Mouse (Mus musculus) midbrain, embryonic 15.5 days (tissue): ENCODE measurements around the gene Tnfrsf19. TPM values are rescaled to one million over a fixed set of nuclear protein-coding genes. Genes with fewer than 3 reads are reported as not detected.

ENCODE experiments used
- ATAC-seq: fragments of 200-750 bp; cut with Nextera tagmentation; replicated peaks from 2 replicates; pipeline ENCODE4 v1.8.0; 2017; ENCODE audit warnings: moderate TSS enrichment
- H3K27ac ChIP-seq: fragments of 300-500 bp; sonication (generic); 2 replicates; pipeline ENCODE4 v1.5.1; 2015; ENCODE audit warnings: mild to moderate bottlenecking, inconsistent platforms
- H3K27me3 ChIP-seq: fragments of 300-500 bp; sonication (generic); replicated peaks from 2 replicates; pipeline ENCODE4 v1.6.1; 2015; ENCODE audit warnings: inconsistent platforms
- H3K36me3 ChIP-seq: fragments of 300-500 bp; sonication (generic); replicated peaks from 2 replicates; pipeline ENCODE4 v1.6.1; 2015; ENCODE audit warnings: inconsistent platforms
- H3K4me1 ChIP-seq: fragments of 300-500 bp; sonication (generic); 2 replicates; pipeline ENCODE4 v1.6.1; 2015; ENCODE audit warnings: inconsistent platforms
- H3K4me2 ChIP-seq: fragments of 300-500 bp; sonication (generic); 2 replicates; pipeline ENCODE4 v1.6.1; 2015; ENCODE audit warnings: inconsistent platforms, mild to moderate bottlenecking, moderate library complexity
- H3K4me3 ChIP-seq: fragments of 300-500 bp; sonication (generic); 2 replicates; pipeline ENCODE4 v1.5.1; 2015; ENCODE audit warnings: mild to moderate bottlenecking, inconsistent platforms
- H3K9ac ChIP-seq: fragments of 300-500 bp; sonication (generic); 2 replicates; pipeline ENCODE4 v1.6.1; 2015; ENCODE audit warnings: mild to moderate bottlenecking, inconsistent platforms
- H3K9me3 ChIP-seq: fragments of 300-500 bp; sonication (generic); 2 replicates; pipeline ENCODE4 v1.6.1; 2016; ENCODE audit warnings: inconsistent platforms
- WGBS: fragments of 180-500 bp; shearing (Covaris S2); methylation state at CpG from one replicate; pipeline ENCODE4 v1.1.7; 2015; ENCODE audit warnings: mixed read lengths; 5-methylcytosine and 5-hydroxymethylcytosine counted together
- polyA plus RNA-seq: library from polyadenylated mRNA; unstranded; fragments of >200 nt; fragmentation: Nextera tagmentation; extraction: Ambion mirVana; gene quantifications from 2 replicates; pipeline ENCODE4 v1.2.1, GENCODE M21; 2015

The Tnfrsf19 gene
- polyA plus RNA-seq, 1 experiment from 2014 or later = 37.2 TPM

DNA sequence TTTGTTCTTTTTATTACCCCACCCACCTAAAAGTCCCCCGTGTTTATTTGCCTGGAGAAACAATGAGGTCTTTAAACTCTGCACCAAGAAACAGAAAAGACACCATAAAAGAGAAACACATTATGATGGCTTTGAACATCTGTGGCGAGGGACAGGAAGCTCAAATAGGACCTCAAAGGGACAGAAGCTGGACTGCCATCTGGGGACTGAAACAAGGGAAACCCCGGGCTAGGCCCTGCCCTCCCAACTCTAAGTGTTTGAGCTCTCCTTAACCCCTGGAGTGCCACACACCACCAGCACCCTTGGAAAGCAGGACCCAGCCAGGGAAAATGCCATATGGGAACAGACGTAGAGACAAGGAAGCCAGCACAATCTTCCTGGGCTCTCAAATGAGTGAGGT is 61.2 kb downstream of the Tnfrsf19 start:
- 24% methylated on average over 4 of the region's 4 CpGs for WGBS
- no peak overlapping the region for H3K4me3 ChIP-seq
- no peak overlapping the region for H3K9ac ChIP-seq
- no peak overlapping the region for H3K4me2 ChIP-seq
- H3K9me3 ChIP-seq = no peaks in the 10 kb centered on the region
- H3K27ac ChIP-seq = no peak overlapping the region
- ATAC-seq = no peak
- no peaks in the 10 kb centered on the region for H3K27me3 ChIP-seq
- H3K36me3 ChIP-seq = no peaks in the 10 kb centered on the region
- peaks cover 18% of the 10 kb centered on the region for H3K4me1 ChIP-seq

DNA sequence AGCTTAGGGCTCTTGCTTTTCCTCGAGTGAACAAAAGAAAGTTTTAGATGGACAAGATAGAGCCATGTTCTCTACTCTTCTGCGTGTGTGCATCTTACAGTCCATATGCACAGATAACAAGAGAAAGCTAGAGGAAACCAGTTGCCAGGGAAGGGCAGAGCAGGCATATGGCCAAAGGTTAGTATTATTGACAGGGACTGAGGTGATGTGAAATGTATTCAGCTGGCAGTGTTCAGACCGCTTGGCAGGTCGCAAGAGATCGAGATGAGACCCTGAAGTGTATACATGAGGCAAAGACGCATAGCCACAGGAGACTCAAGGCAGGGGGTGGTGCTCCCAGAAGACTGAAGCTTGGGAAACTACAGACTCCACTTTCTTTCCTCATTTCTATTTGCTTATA is 62.0 kb downstream of the Tnfrsf19 start:
- no peak overlapping the region for H3K4me2 ChIP-seq
- no peaks in the 10 kb centered on the region for H3K27me3 ChIP-seq
- no peak overlapping the region for H3K27ac ChIP-seq
- H3K36me3 ChIP-seq = no peaks in the 10 kb centered on the region
- 63% methylated on average over 6 of the region's 6 CpGs for WGBS
- no peaks in the 10 kb centered on the region for H3K9me3 ChIP-seq
- peaks cover 18% of the 10 kb centered on the region for H3K4me1 ChIP-seq
- H3K9ac ChIP-seq = no peak overlapping the region
- ATAC-seq = no peak
- H3K4me3 ChIP-seq = no peak overlapping the region

DNA sequence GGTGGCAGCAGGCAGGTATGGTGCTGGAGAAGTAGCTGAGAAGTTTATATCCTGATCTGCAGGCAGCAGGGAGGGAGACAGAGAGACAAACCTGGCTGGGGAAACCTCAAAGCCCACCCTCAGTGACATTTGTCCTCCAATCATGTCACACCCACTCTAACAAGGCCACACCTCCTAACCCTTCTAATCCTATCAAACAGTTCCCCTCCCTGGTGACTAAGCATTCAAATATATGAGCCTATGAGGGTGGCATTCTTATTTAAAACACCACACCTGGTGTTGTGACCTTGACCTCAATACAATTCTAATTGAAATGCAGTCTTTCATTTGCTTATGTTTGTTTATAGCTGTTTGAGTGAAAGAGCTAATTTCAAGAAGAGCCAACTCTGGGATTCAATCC is 64.2 kb downstream of the Tnfrsf19 start:
- Histone ChIP-seq H3K4me1 (peaks cover 9% of the 10 kb centered on the region), H3K27ac (no peak overlapping the region), H3K36me3 (no peaks in the 10 kb centered on the region), H3K4me2 (no peak overlapping the region), H3K9me3 (no peaks in the 10 kb centered on the region), H3K4me3 (no peak overlapping the region), H3K27me3 (no peaks in the 10 kb centered on the region), H3K9ac (no peak overlapping the region)
- no peak for ATAC-seq

DNA sequence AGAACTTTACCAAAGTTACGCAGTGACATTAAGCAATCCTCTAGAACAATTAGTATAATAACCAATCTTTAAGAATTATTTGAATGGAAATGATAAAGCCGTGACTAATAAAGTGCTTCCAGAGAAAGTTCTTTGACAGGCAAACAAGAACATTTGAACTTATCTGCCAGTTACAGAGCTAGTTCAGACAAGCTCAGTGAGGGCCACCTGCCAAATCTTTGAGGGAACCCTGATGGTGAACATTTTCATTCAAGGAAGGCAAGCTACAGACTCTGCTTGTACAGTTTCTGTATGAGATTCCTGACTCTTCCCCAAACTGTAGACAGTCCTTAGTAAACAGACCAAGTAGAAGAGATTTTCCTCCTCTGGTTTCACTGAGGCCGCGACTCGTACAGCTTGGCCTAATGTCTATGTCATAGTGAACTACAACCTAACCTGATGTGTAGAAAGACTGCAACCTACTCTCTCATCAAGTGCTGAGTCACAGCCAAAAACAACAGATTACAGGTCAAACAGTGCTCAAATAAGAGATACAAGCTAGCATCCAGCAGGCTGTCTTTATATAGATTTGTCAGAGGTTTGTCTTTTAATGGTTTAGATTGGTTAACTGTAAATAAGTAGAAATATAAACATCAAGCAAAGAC is 65.9 kb downstream of the Tnfrsf19 start:
- no peak overlapping the region for H3K4me3 ChIP-seq
- no peaks in the 10 kb centered on the region for H3K36me3 ChIP-seq
- WGBS = 96% methylated on average over 5 of the region's 5 CpGs
- H3K9ac ChIP-seq = no peak overlapping the region
- no peak for ATAC-seq
- no peaks in the 10 kb centered on the region for H3K27me3 ChIP-seq
- no peak overlapping the region for H3K27ac ChIP-seq
- no peaks in the 10 kb centered on the region for H3K9me3 ChIP-seq
- peaks cover 9% of the 10 kb centered on the region for H3K4me1 ChIP-seq
- H3K4me2 ChIP-seq = no peak overlapping the region

DNA sequence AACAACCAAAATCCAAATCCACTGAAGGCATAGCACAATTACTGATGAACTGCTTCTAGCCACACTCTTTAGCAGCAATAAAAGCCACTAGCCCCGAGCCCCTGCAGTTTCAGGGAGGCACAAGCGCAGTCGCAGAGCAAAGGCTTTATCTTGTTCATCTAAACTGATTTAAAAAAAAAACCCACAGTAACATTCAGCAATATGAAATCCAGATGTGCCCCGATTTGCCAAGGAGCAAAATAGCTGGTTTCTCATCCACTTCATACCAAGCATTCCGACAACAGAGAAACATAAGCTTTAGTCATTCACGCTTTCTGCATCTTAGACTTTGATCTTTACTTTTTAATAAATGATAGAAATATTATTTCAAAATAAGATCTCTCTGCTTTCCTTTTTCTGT is 68.2 kb downstream of the Tnfrsf19 start:
- H3K4me1 ChIP-seq = no peaks in the 10 kb centered on the region
- ATAC-seq = no peak
- no peak overlapping the region for H3K9ac ChIP-seq
- WGBS = 75% methylated on average over 6 of the region's 6 CpGs
- H3K4me3 ChIP-seq = no peak overlapping the region
- no peak overlapping the region for H3K27ac ChIP-seq
- no peaks in the 10 kb centered on the region for H3K9me3 ChIP-seq
- no peaks in the 10 kb centered on the region for H3K36me3 ChIP-seq
- H3K27me3 ChIP-seq = no peaks in the 10 kb centered on the region
- H3K4me2 ChIP-seq = no peak overlapping the region

DNA sequence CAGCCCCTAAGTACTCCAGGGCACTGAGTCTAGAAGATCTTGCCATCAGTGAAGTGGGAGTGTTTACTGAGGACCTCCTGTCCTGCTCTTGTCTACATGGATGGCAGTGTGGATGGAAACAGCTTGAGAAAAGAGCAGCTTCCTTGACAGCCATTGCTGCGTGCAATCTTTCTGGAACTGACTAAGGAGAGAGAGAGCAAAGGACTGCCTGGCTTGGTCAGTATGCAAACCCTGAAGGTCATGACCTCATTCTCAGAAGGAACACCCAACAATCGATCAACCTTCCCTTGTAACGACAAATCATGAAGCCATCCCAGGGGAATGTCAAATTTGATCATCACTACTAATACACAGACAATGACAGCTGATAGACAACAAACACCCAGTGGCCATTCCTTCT is 70.1 kb downstream of the Tnfrsf19 start:
- Histone ChIP-seq H3K4me1 (no peaks in the 10 kb centered on the region), H3K9me3 (no peaks in the 10 kb centered on the region), H3K4me2 (no peak overlapping the region), H3K4me3 (no peak overlapping the region), H3K9ac (no peak overlapping the region), H3K27ac (no peak overlapping the region), H3K27me3 (no peaks in the 10 kb centered on the region), H3K36me3 (no peaks in the 10 kb centered on the region)
- no peak for ATAC-seq
- WGBS = 79% methylated on average over 3 of the region's 3 CpGs

DNA sequence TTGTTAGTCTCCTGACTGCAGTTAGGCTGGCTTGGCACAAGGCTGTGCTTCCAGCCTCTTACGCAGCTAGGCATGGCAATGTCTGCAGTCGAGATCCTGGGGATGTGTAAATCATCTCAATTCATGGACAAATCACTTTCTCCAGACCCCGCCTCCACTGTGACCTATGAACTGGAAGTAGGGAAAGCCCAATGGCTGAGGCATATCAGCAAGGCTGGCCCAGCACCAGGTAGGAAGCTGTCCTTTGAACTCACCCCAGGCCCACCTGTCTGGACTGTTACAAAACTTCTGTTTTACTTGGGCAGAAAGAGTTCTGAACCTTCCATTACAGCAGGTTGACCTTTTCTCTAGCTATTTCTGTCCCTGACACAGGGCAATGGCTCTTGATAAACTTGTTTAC is 70.6 kb downstream of the Tnfrsf19 start:
- Histone ChIP-seq H3K4me1 (no peaks in the 10 kb centered on the region), H3K9me3 (no peaks in the 10 kb centered on the region), H3K4me3 (no peak overlapping the region), H3K27me3 (no peaks in the 10 kb centered on the region), H3K27ac (no peak overlapping the region), H3K36me3 (no peaks in the 10 kb centered on the region), H3K4me2 (no peak overlapping the region), H3K9ac (no peak overlapping the region)
- ATAC-seq = no peak
- 78% methylated on average over 3 of the region's 3 CpGs for WGBS

DNA sequence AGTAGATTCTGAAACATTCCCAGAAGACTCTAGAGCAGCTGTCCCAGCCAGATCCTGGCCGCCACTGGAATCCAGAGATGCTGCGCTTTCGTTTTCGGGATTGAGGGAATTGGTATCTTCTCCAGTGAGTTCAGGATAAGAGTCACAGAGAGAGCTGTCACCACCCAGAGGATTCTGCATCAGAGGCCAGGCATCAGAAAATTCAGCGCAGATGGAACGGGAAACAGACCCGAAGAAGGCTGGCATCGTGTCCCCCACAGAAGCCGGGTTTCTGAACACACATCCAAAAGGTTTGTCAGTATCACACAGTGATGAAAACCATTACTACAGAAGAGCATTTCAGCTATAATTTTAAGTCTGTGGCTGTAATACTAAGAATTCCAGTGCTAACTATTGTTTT is 75.3 kb downstream of the Tnfrsf19 start:
- Histone ChIP-seq H3K4me1 (no peaks in the 10 kb centered on the region), H3K4me3 (no peak overlapping the region), H3K9ac (no peak overlapping the region), H3K27ac (no peak overlapping the region), H3K4me2 (no peak overlapping the region), H3K9me3 (no peaks in the 10 kb centered on the region), H3K27me3 (no peaks in the 10 kb centered on the region), H3K36me3 (no peaks in the 10 kb centered on the region)
- no peak for ATAC-seq
- 97% methylated on average over 9 of the region's 9 CpGs for WGBS

DNA sequence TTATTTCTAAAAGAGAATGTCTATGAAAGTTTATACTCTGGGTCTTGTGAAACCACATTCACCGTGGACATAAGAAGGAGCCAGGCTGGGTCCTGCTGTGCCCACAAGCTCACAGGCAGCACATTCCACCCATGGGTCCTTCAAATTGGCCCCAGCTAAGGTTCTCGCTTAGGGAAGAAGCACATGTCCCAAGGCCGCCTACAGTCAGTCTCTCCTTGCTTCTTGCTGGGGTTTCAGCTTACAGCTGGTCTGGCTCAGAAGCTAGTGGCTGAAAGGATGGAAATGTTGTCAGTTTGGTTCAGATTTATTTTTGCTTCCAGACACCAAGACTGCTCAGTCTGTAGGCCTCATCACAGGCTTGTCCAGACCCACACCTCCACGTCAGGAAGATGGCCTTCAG is 80.2 kb downstream of the Tnfrsf19 start:
- no peaks in the 10 kb centered on the region for H3K36me3 ChIP-seq
- WGBS = 89% methylated on average over 4 of the region's 4 CpGs
- no peak for ATAC-seq
- H3K4me1 ChIP-seq = no peaks in the 10 kb centered on the region
- H3K27me3 ChIP-seq = no peaks in the 10 kb centered on the region
- H3K4me2 ChIP-seq = no peak overlapping the region
- H3K27ac ChIP-seq = no peak overlapping the region
- H3K9me3 ChIP-seq = no peaks in the 10 kb centered on the region
- no peak overlapping the region for H3K4me3 ChIP-seq
- H3K9ac ChIP-seq = no peak overlapping the region

DNA sequence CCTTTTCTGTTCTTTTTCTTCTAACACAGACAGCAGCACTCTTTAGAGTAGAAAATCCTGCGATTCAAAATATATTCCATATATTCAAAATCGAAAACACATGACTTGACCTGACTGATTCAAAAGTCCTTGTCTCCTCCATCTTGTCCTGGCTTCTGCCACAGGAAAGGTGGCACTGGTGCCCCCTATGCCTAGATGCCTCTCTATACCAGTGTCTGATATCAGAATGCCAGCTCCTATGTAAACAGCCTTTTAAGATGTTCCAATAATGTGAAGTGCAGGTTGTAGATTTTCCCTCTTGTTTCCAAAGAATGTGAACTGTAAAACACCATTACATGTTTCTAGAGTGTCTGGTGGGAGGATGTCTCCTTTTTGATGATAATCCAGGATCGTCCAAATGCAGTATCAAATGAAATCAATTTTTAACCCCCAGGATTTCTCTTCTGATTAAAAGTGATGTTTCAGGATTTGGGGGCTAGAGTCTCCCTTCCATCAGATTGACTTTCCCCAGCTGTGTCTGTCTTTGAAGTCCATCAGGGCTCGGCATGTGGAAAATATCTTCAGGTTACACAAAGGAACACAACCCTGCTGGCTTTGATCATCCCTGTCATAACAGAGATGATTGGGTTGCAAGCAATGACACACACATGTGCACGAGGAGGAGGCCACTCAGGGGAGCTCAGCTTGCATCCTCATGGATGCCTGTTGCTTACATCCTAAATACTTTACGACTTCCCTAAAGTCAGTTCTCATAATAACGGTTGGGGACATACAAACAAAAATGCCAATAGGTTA is 82.1 kb downstream of the Tnfrsf19 start:
- Histone ChIP-seq H3K4me3 (no peak overlapping the region), H3K9me3 (no peaks in the 10 kb centered on the region), H3K9ac (no peak overlapping the region), H3K27ac (no peak overlapping the region), H3K4me2 (no peak overlapping the region), H3K4me1 (no peaks in the 10 kb centered on the region), H3K36me3 (no peaks in the 10 kb centered on the region), H3K27me3 (no peaks in the 10 kb centered on the region)
- ATAC-seq = no peak
- 87% methylated on average over 7 of the region's 7 CpGs for WGBS

DNA sequence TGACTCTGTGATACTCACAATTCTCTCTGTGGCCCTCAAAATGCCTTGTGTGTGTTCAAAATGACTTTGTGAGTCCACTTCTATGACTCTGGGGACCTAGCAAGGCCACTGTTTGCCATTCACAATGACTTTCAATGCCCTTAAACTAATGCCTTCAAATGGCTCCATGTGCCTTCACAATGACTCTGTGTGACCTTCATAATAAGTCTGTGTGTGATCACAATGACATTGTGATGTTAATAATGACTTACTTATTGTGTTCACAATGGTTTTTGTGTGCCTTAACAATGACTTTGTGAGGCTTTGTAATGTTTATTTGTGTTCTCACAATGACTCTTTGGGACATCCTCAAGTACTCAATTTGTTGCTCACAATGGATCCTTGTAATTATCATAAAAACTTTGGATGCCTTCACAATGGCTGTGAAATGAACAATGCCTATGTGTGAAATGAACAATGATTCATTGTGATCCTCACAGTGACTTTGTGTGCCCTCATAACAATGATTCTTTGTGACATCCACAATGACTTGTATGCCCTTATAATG is 88.6 kb downstream of the Tnfrsf19 start:
- Histone ChIP-seq H3K4me1 (no peaks in the 10 kb centered on the region), H3K4me2 (no peak overlapping the region), H3K36me3 (no peaks in the 10 kb centered on the region), H3K9me3 (no peaks in the 10 kb centered on the region), H3K27ac (no peak overlapping the region), H3K9ac (no peak overlapping the region), H3K27me3 (no peaks in the 10 kb centered on the region), H3K4me3 (no peak overlapping the region)
- ATAC-seq = no peak

DNA sequence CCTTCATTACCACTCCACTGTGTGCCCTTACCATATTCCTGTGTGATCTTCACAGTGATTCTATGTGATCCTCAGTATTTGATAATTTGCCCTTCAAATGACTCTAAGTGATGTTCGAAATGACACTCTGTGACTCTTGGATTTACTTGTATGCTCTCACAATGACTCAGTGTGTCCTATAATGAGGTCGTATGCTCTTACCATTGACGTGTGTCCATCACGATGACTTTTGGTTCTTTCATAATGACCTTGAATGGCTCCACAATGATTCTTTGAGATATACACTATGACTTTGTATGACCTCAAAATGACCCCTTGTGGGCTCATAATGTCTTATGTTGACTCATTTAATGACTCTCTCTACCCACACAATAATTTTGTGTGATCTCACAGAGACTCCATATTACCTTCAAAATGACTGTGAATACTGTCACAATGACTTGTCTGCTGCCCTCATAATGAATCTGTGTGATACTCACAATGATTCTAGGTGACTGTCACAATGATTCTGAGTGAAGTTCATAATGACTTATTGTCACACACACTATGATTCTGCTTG is 108.7 kb downstream of the Tnfrsf19 start:
- ATAC-seq = no peak
- no peak overlapping the region for H3K27ac ChIP-seq
- no peaks in the 10 kb centered on the region for H3K9me3 ChIP-seq
- H3K4me2 ChIP-seq = no peak overlapping the region
- 94% methylated on average over 4 of the region's 4 CpGs for WGBS
- no peak overlapping the region for H3K4me3 ChIP-seq
- no peak overlapping the region for H3K9ac ChIP-seq
- no peaks in the 10 kb centered on the region for H3K36me3 ChIP-seq
- no peaks in the 10 kb centered on the region for H3K4me1 ChIP-seq
- H3K27me3 ChIP-seq = no peaks in the 10 kb centered on the region

DNA sequence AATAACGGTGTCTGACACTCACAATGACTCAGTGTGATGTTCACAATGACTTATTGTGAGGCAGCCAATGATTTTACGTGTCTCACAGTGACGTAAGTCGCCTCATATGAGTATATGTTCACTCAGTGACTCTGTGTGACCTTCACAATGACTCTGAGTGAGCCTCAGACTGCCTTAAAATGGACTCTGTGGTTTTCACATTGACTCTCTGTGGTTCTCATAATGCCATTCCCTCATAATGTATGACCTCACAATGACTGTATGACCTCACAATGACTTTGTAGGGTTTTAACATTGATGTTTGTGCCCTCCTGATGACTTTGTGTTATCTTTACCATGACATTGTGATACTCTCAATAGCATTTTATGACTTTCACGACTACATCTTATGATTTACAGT is 110.6 kb downstream of the Tnfrsf19 start:
- 85% methylated on average over 5 of the region's 5 CpGs for WGBS
- no peak overlapping the region for H3K9ac ChIP-seq
- H3K9me3 ChIP-seq = no peaks in the 10 kb centered on the region
- H3K27ac ChIP-seq = no peak overlapping the region
- H3K4me3 ChIP-seq = no peak overlapping the region
- no peak overlapping the region for H3K4me2 ChIP-seq
- no peak for ATAC-seq
- no peaks in the 10 kb centered on the region for H3K36me3 ChIP-seq
- no peaks in the 10 kb centered on the region for H3K4me1 ChIP-seq
- no peaks in the 10 kb centered on the region for H3K27me3 ChIP-seq
